Mouse (Mus musculus): ENCODE results near the gene G6pc. TPM values are rescaled to one million over a fixed set of nuclear protein-coding genes. Genes with fewer than 3 reads are reported as not detected.
"Not testable (repeated sequence)": the region's sequence is repeated elsewhere in the genome, so short reads cannot be mapped to it uniquely, and the experiment has no call there.

Gene G6pc
- total RNA-seq, 1 experiment = not detected

- H3K27ac ChIP-seq (ENCODE audit: insufficient read depth, low read depth, low read length, poor library complexity, severe bottlenecking) = no peak overlapping the region
- H3K36me3 ChIP-seq (ENCODE audit: control insufficient read depth, insufficient read depth, low read length, poor library complexity, severe bottlenecking) = no peaks in the 10 kb centered on the region
- no peak for TF ChIP-seq ZC3H11A (IDR thresholded peaks at IDR 0.05; ENCODE audit: borderline replicate concordance, low read depth, low read length)
- TF ChIP-seq ZNF384 (IDR thresholded peaks at IDR 0.05; ENCODE audit: low read depth, low read length) = no peak
- TF ChIP-seq CHD2 (IDR thresholded peaks at IDR 0.05; ENCODE audit: low read depth, low read length) = no peak
- no peaks in the 10 kb centered on the region for H3K9me3 ChIP-seq (ENCODE audit: control insufficient read depth, insufficient read depth, low read depth, low read length)
- no peak overlapping the region for H3K4me3 ChIP-seq (ENCODE audit: insufficient read depth in 1 of 2, low read depth in 1 of 2, low read length in 2 of 2, poor library complexity in 1 of 2, severe bottlenecking in 1 of 2)
- H3K9ac ChIP-seq (ENCODE audit: insufficient read depth, low read depth, low read length, poor library complexity, severe bottlenecking) = no peak overlapping the region
- no peak for DNase-seq (ENCODE audit: low read depth, low spot score)
- H3K4me1 ChIP-seq (ENCODE audit: control insufficient read depth in 2 of 2, insufficient read depth in 2 of 2, low read length in 2 of 2, poor library complexity in 1 of 2) = 0 out of 4 replicates have a peak, but pooled peaks cover 0 to 2% of the 10 kb centered on the region in 2 experiments
- in situ Hi-C loops (cut with MboI; ENCODE audit: low sequenced_read_pairs in 2 of 2, unreplicated experiment in 2 of 2) = no loop called here
Observed at GRCm38 (mm10) chr11:101364531-101364931, 2.8 kb upstream of the G6pc start.

- Histone ChIP-seq H3K9ac (ENCODE audit: insufficient read depth, low read depth, low read length, poor library complexity, severe bottlenecking) (no peak overlapping the region), H3K36me3 (ENCODE audit: control insufficient read depth, insufficient read depth, low read length, poor library complexity, severe bottlenecking) (no peaks in the 10 kb centered on the region), H3K9me3 (ENCODE audit: control insufficient read depth, insufficient read depth, low read depth, low read length) (no peaks in the 10 kb centered on the region), H3K27ac (ENCODE audit: insufficient read depth, low read depth, low read length, poor library complexity, severe bottlenecking) (no peak overlapping the region), H3K4me1 (ENCODE audit: control insufficient read depth in 2 of 2, insufficient read depth in 2 of 2, low read length in 2 of 2, poor library complexity in 1 of 2) (no peaks in the 10 kb centered on the region), H3K4me3 (ENCODE audit: insufficient read depth in 1 of 2, low read depth in 1 of 2, low read length in 2 of 2, poor library complexity in 1 of 2, severe bottlenecking in 1 of 2) (no peak overlapping the region)
- no peak for DNase-seq (ENCODE audit: low read depth, low spot score)
- in situ Hi-C loops (cut with MboI; ENCODE audit: low sequenced_read_pairs in 2 of 2, unreplicated experiment in 2 of 2) = no loop called here
- TF ChIP-seq HCFC1 (IDR thresholded peaks at IDR 0.05; ENCODE audit: borderline replicate concordance, insufficient read depth, low read length) (no peak), CHD2 (IDR thresholded peaks at IDR 0.05; ENCODE audit: low read depth, low read length) (no peak), MAFK (IDR thresholded peaks at IDR 0.05; ENCODE audit: insufficient read depth, low read depth, low read length) (no peak), ZC3H11A (IDR thresholded peaks at IDR 0.05; ENCODE audit: borderline replicate concordance, low read depth, low read length) (no peak), ZNF384 (IDR thresholded peaks at IDR 0.05; ENCODE audit: low read depth, low read length) (no peak)
Observed at GRCm38 (mm10) chr11:101370141-101370540, 2.8 kb downstream of the G6pc start.

GRCm38 (mm10) chr11:101374421-101374938 lies 7.1 kb downstream of the G6pc start:
- Histone ChIP-seq H3K4me1 (ENCODE audit: control insufficient read depth in 2 of 2, insufficient read depth in 2 of 2, low read length in 2 of 2, poor library complexity in 1 of 2) (no peaks in the 10 kb centered on the region), H3K36me3 (ENCODE audit: control insufficient read depth, insufficient read depth, low read length, poor library complexity, severe bottlenecking) (no peaks in the 10 kb centered on the region), H3K27ac (ENCODE audit: insufficient read depth, low read depth, low read length, poor library complexity, severe bottlenecking) (no peak overlapping the region), H3K9ac (ENCODE audit: insufficient read depth, low read depth, low read length, poor library complexity, severe bottlenecking) (no peak overlapping the region), H3K9me3 (ENCODE audit: control insufficient read depth, insufficient read depth, low read depth, low read length) (no peaks in the 10 kb centered on the region), H3K4me3 (ENCODE audit: insufficient read depth in 1 of 2, low read depth in 1 of 2, low read length in 2 of 2, poor library complexity in 1 of 2, severe bottlenecking in 1 of 2) (no peak overlapping the region)
- no peak for TF ChIP-seq MAFK (IDR thresholded peaks at IDR 0.05; ENCODE audit: insufficient read depth, low read depth, low read length)
- no peak for TF ChIP-seq CHD2 (IDR thresholded peaks at IDR 0.05; ENCODE audit: low read depth, low read length)
- no peak for TF ChIP-seq ZNF384 (IDR thresholded peaks at IDR 0.05; ENCODE audit: low read depth, low read length)
- TF ChIP-seq HCFC1 (IDR thresholded peaks at IDR 0.05; ENCODE audit: borderline replicate concordance, insufficient read depth, low read length) = no peak
- no peak for TF ChIP-seq ZC3H11A (IDR thresholded peaks at IDR 0.05; ENCODE audit: borderline replicate concordance, low read depth, low read length)
- no peak for DNase-seq (ENCODE audit: low read depth, low spot score)
- in situ Hi-C loops (cut with MboI; ENCODE audit: low sequenced_read_pairs in 2 of 2, unreplicated experiment in 2 of 2) = no loop called here

GRCm38 (mm10) chr11:101378196-101378595 lies 10.8 kb downstream of the G6pc start:
- H3K4me3 ChIP-seq (ENCODE audit: insufficient read depth in 1 of 2, low read depth in 1 of 2, low read length in 2 of 2, poor library complexity in 1 of 2, severe bottlenecking in 1 of 2); in situ Hi-C loops (cut with MboI; ENCODE audit: low sequenced_read_pairs in 2 of 2, unreplicated experiment in 2 of 2); H3K27ac ChIP-seq (ENCODE audit: insufficient read depth, low read depth, low read length, poor library complexity, severe bottlenecking); H3K9me3 ChIP-seq (ENCODE audit: control insufficient read depth, insufficient read depth, low read depth, low read length); H3K36me3 ChIP-seq (ENCODE audit: control insufficient read depth, insufficient read depth, low read length, poor library complexity, severe bottlenecking); DNase-seq (ENCODE audit: low read depth, low spot score); H3K9ac ChIP-seq (ENCODE audit: insufficient read depth, low read depth, low read length, poor library complexity, severe bottlenecking); H3K4me1 ChIP-seq (ENCODE audit: control insufficient read depth in 2 of 2, insufficient read depth in 2 of 2, low read length in 2 of 2, poor library complexity in 1 of 2): not testable (repeated sequence)

GRCm38 (mm10) chr11:101378926-101379325 lies 11.6 kb downstream of the G6pc start:
- no peak overlapping the region for H3K27ac ChIP-seq (ENCODE audit: insufficient read depth, low read depth, low read length, poor library complexity, severe bottlenecking)
- no peaks in the 10 kb centered on the region for H3K36me3 ChIP-seq (ENCODE audit: control insufficient read depth, insufficient read depth, low read length, poor library complexity, severe bottlenecking)
- in situ Hi-C loops (cut with MboI; ENCODE audit: low sequenced_read_pairs in 2 of 2, unreplicated experiment in 2 of 2) = no loop called here
- peaks cover 2% of the 10 kb centered on the region in 2 experiments; a peak in 2 of 4 replicates for H3K4me1 ChIP-seq (ENCODE audit: control insufficient read depth in 2 of 2, insufficient read depth in 2 of 2, low read length in 2 of 2, poor library complexity in 1 of 2)
- TF ChIP-seq HCFC1 (IDR thresholded peaks at IDR 0.05; ENCODE audit: borderline replicate concordance, insufficient read depth, low read length) = no peak
- no peak for TF ChIP-seq CHD2 (IDR thresholded peaks at IDR 0.05; ENCODE audit: low read depth, low read length)
- no peak for TF ChIP-seq MAFK (IDR thresholded peaks at IDR 0.05; ENCODE audit: insufficient read depth, low read depth, low read length)
- TF ChIP-seq ZNF384 (IDR thresholded peaks at IDR 0.05; ENCODE audit: low read depth, low read length) = no peak
- TF ChIP-seq ZC3H11A (IDR thresholded peaks at IDR 0.05; ENCODE audit: borderline replicate concordance, low read depth, low read length) = no peak
- no peak overlapping the region for H3K4me3 ChIP-seq (ENCODE audit: insufficient read depth in 1 of 2, low read depth in 1 of 2, low read length in 2 of 2, poor library complexity in 1 of 2, severe bottlenecking in 1 of 2)
- no peak overlapping the region for H3K9ac ChIP-seq (ENCODE audit: insufficient read depth, low read depth, low read length, poor library complexity, severe bottlenecking)
- DNase-seq (ENCODE audit: low read depth, low spot score) = no peak
- no peaks in the 10 kb centered on the region for H3K9me3 ChIP-seq (ENCODE audit: control insufficient read depth, insufficient read depth, low read depth, low read length)
